Mouse (Mus musculus): ENCODE measurements around the gene Asap3. TPM values are rescaled to one million over a fixed set of nuclear protein-coding genes. Genes with fewer than 3 reads are reported as not detected.

Gene Asap3
- total RNA-seq, 2 experiments from 2014 or later: 3.5 to 4.4 TPM

- peak in 1 of 2 experiments; percentile 42 for DNase-seq (ENCODE audit: extremely low spot score in 1 of 2, low spot score in 2 of 2)
- intact Hi-C loops (cut with DNase I): no loop called here
Observed at GRCm38 (mm10) chr4:136283783-136284182, 77.6 kb downstream of the Asap3 start.

DNA sequence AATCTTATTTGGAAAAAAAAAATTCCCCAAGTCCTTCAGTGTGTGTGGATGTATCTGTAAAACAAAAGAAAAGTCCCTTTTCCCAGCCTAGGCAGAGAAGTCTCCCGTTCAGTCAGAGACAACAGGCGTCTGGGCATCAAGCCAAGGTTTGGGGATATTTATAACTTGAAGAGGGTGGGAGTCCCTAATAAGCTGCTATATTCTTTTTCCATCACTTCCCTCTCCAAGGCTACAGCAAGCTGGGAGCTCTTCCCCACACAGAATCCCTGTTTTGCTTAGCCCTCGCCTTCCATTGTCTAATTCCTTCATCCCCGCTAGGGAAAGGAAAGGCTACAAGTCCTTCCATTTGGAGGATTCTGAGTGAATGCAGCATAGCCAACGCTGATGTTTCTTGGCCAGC, 78.3 kb downstream of the Asap3 start, which contains the start of gene Zfp46:
Gene Zfp46, plus strand, starts transcription at position 229 of the 400 bp plus-strand sequence.
- peak; percentile 90 to 94 for DNase-seq (ENCODE audit: extremely low spot score in 1 of 2, low spot score in 2 of 2)
- intact Hi-C loops (cut with DNase I): no loop called here

GRCm38 (mm10) chr4:136284891-136285290, 78.7 kb downstream of the Asap3 start:
- DNase-seq (ENCODE audit: extremely low spot score in 1 of 2, low spot score in 2 of 2): peak in 1 of 2 experiments; percentile 23

GRCm38 (mm10) chr4:136285348-136285810, 79.2 kb downstream of the Asap3 start:
- intact Hi-C loops (cut with DNase I): no loop called here
- DNase-seq (ENCODE audit: extremely low spot score in 1 of 2, low spot score in 2 of 2): peak; percentile 96 to 97

More at GRCm38 (mm10) chr4:136284891-136285290, 78.7 kb downstream of the Asap3 start:
- intact Hi-C loops (cut with DNase I): no loop called here

GRCm38 (mm10) chr4:136285811-136286371, 79.7 kb downstream of the Asap3 start:
- intact Hi-C loops (cut with DNase I): no loop called here
- peak; percentile 97 for DNase-seq (ENCODE audit: extremely low spot score in 1 of 2, low spot score in 2 of 2)

DNA sequence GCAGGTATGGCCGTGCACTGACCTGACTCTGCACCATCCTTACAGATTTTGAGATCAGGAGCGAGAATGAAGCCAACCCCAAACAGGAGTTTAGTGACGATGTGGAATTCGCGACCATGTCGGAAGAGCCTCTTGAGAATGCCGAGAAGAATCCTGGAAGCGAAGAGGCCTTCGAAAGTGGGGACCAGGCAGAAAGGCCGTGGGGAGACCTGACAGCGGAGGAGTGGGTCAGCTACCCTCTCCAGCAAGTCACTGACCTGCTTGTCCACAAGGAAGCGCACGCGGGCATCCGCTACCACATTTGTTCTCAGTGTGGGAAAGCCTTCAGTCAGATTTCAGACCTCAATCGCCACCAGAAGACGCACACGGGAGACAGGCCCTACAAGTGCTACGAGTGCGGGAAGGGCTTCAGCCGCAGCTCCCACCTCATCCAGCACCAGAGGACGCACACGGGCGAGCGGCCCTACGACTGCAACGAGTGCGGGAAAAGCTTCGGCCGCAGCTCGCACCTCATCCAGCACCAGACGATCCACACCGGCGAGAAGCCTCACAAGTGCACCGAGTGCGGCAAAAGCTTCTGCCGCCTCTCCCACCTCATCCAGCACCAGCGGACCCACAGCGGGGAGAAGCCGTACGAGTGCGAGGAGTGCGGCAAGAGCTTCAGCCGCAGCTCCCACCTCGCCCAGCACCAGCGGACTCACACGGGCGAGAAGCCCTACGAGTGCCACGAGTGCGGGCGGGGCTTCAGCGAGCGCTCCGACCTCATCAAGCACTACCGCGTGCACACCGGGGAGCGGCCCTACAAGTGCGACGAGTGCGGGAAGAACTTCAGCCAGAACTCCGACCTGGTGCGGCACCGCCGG, 84.0 kb downstream of the Asap3 start:
- peak in 1 of 2 experiments; percentile 48 for DNase-seq (ENCODE audit: extremely low spot score in 1 of 2, low spot score in 2 of 2)
- intact Hi-C loops (cut with DNase I): no loop called here

GRCm38 (mm10) chr4:136290781-136291595, 84.8 kb downstream of the Asap3 start:
- intact Hi-C loops (cut with DNase I): no loop called here
- DNase-seq (ENCODE audit: extremely low spot score in 1 of 2, low spot score in 2 of 2): no peak

DNA sequence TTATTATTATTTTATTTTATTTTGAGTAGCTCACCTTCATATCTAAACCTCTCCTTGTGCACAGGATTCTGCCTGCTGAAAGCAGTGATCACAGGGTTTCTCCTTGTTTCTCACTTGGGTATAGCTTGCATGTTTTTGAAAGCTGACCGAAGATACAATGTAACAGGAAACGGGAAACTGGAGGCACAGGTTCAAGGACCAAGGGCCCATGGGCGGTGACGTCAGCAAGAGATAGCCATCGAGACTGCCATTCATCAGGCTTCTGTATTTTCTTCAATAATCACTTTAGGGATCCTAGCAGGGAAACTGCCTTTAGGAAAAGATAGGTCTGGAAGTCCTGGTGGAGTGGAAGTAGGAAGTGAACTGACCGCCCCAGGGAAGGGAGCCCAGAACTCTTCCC, 85.5 kb downstream of the Asap3 start:
- no peak for DNase-seq (ENCODE audit: extremely low spot score in 1 of 2, low spot score in 2 of 2)

More for the DNA sequence above, 85.5 kb downstream of the Asap3 start:
- intact Hi-C loops (cut with DNase I): no loop called here

Other genes starting within 250 kb of the Asap3 start
- 10 to 100 TPM; 28.0 to 29.7 TPM for gene Gale, start 242.6 kb upstream of the Asap3 start, total RNA-seq (2021)
- 10 to 100 TPM; 94.0 to 95.0 TPM for gene Lypla2, start 233.7 kb upstream of the Asap3 start, total RNA-seq (2021)
- gene Pithd1, start 219.1 kb upstream of the Asap3 start, total RNA-seq (2021): 10 to 100 TPM; 58.4 to 63.8 TPM
- 10 to 100 TPM; 30.1 to 32.3 TPM for gene Eloa, start 184.6 kb upstream of the Asap3 start, total RNA-seq (2021)
- 100 to 1,000 TPM; 262 to 295 TPM for gene Rpl11, start 152.9 kb upstream of the Asap3 start, total RNA-seq (2021)
- 10 to 100 TPM; 37.3 to 54.8 TPM for gene Id3, start 62.9 kb upstream of the Asap3 start, total RNA-seq (2021)
- gene E2f2, start 34.0 kb upstream of the Asap3 start, total RNA-seq (2021): 1 to 10 TPM in 1 of 2 experiments, under 1 TPM in 1; 0.97 to 1.9 TPM
- 1 to 10 TPM in 1 of 2 experiments, under 1 TPM in 1; 0.51 to 1.0 TPM for gene Tcea3, start 41.4 kb downstream of the Asap3 start, total RNA-seq (2021)
- gene Zfp46, start 78.3 kb downstream of the Asap3 start, total RNA-seq (2021): 100 to 1,000 TPM; 115 to 116 TPM
- 100 to 1,000 TPM; 107 to 121 TPM for gene Hnrnpr, start 104.6 kb downstream of the Asap3 start, total RNA-seq (2021)
- gene Htr1d, start 217.2 kb downstream of the Asap3 start, total RNA-seq (2021): 1 to 10 TPM; 5.8 to 7.5 TPM

Measured in left cerebral cortex, postnatal 10 days (tissue).